Comparison of ENCODE assay signal across 18 mouse cellular contexts in genomic region chr5:24874111-24874510, GRCm38 (mm10). TPM values are rescaled to one million over a fixed set of nuclear protein-coding genes. Genes with fewer than 3 reads are reported as not detected.
DNase-seq lines count a peak whose midpoint lies in the region; ATAC-seq and TF ChIP-seq lines count a peak whose summit lies in the region.
"Had no signal": no experiment of that assay in that cellular context is flagged by ENCODE, and none has a peak within 500 bp of the region (broad histone marks: within the 10 kb centered on the region; RNA-seq: fewer than 3 reads in every experiment).

No protein-coding gene starts in this region.

- no peak for TF ChIP-seq CTCF in gastrocnemius, adult 2 months (IDR thresholded peaks at IDR 0.05)

- H3K36me3 ChIP-seq in liver, embryonic 11.5 days (ENCODE audit: control insufficient read depth, insufficient read depth, low read length) = no peaks in the 10 kb centered on the region
- H3K36me3 ChIP-seq in intestine, embryonic 16.5 days (ENCODE audit: control insufficient read depth, insufficient read depth, low read length) = peaks cover 6% of the 10 kb centered on the region
- H3K36me3 ChIP-seq: G1E had no signal

- peaks cover 31% of the 10 kb centered on the region for H3K4me1 ChIP-seq in liver, embryonic 11.5 days (replicated peaks; ENCODE audit: control insufficient read depth, insufficient read depth, low read length)
- 0 out of 2 replicates have a peak, but pooled peaks cover 5% of the 10 kb centered on the region for H3K4me1 ChIP-seq in intestine, embryonic 16.5 days (ENCODE audit: control insufficient read depth, insufficient read depth, low read length)
- H3K4me1 ChIP-seq: limb, embryonic 15.5 days; neural tube, embryonic 15.5 days had no signal

- WGBS in liver, embryonic 11.5 days = 78% methylated on average over 4 of the region's 4 CpGs
- 79% methylated on average over 4 of the region's 4 CpGs for WGBS in intestine, embryonic 16.5 days

- no peaks in the 10 kb centered on the region for H3K9me3 ChIP-seq in liver, embryonic 11.5 days (ENCODE audit: control insufficient read depth, low read length)
- no peaks in the 10 kb centered on the region for H3K9me3 ChIP-seq in intestine, embryonic 16.5 days (ENCODE audit: control insufficient read depth, low read length)
- H3K9me3 ChIP-seq: G1E; limb, embryonic 15.5 days; neural tube, embryonic 15.5 days had no signal

- ATAC-seq in liver, embryonic 11.5 days (replicated peaks; ENCODE audit: low FRiP score) = no peak
- no peak for ATAC-seq in intestine, embryonic 16.5 days
- ATAC-seq: intestine, postnatal 0 days had no signal

- no peak overlapping the region for H3K27ac ChIP-seq in gastrocnemius, adult 2 months
- H3K27ac ChIP-seq in liver, embryonic 11.5 days (ENCODE audit: low read depth, low read length) = no peak overlapping the region
- no peak overlapping the region for H3K27ac ChIP-seq in intestine, embryonic 16.5 days (ENCODE audit: low read length)
- H3K27ac ChIP-seq: limb, embryonic 15.5 days; neural tube, embryonic 15.5 days had no signal

- no peak overlapping the region for H3K9ac ChIP-seq in liver, embryonic 11.5 days (ENCODE audit: low read depth, low read length)
- no peak overlapping the region for H3K9ac ChIP-seq in intestine, embryonic 16.5 days (ENCODE audit: low read depth, low read length)
- H3K9ac ChIP-seq: limb, embryonic 15.5 days; lung, embryonic 14.5 days; neural tube, embryonic 15.5 days had no signal

- H3K4me3 ChIP-seq in gastrocnemius, adult 2 months = no peak overlapping the region
- H3K4me3 ChIP-seq in liver, embryonic 11.5 days (ENCODE audit: low read depth, low read length) = no peak overlapping the region
- H3K4me3 ChIP-seq in intestine, embryonic 16.5 days (ENCODE audit: low read length) = no peak overlapping the region
- H3K4me3 ChIP-seq: limb, embryonic 15.5 days; neural tube, embryonic 15.5 days had no signal

- no peaks in the 10 kb centered on the region for H3K27me3 ChIP-seq in liver, embryonic 11.5 days (replicated peaks; ENCODE audit: control insufficient read depth, insufficient read depth, low read length)
- no peaks in the 10 kb centered on the region for H3K27me3 ChIP-seq in intestine, embryonic 16.5 days (replicated peaks; ENCODE audit: control insufficient read depth, insufficient read depth, low read length)
- H3K27me3 ChIP-seq: limb, embryonic 15.5 days; neural tube, embryonic 15.5 days had no signal

- intact Hi-C loops in gastrocnemius, adult 2 months (cut with DNase I) = no loop called here

- DNase-seq in gastrocnemius, adult 2 months = peak; percentile 50
- DNase-seq in gastrocnemius, postnatal 4 days (ENCODE audit: low spot score in 2 of 2) = no peak
- peak; percentile 31 for DNase-seq in right cerebral cortex, postnatal 4 days
- DNase-seq in right cerebral cortex, postnatal 36 days (ENCODE audit: low spot score in 2 of 2) = no peak
- DNase-seq in cerebellum, adult 9-11 months = peak; percentile 96
- DNase-seq in liver, embryonic 11.5 days (ENCODE audit: low spot score) = no peak
- DNase-seq in spleen, adult 18-20 months = no peak
- DNase-seq: embryo, embryonic 11 days; heart, postnatal 36 days; kidney, postnatal 14 days; lung, embryonic 14.5 days; retina, postnatal 1 day had no signal

- no peak overlapping the region for H3K4me2 ChIP-seq in liver, embryonic 11.5 days
- no peak overlapping the region for H3K4me2 ChIP-seq in intestine, embryonic 16.5 days (ENCODE audit: low read depth, low read length)
- H3K4me2 ChIP-seq: heart, embryonic 11.5 days; limb, embryonic 15.5 days; lung, embryonic 14.5 days; neural tube, embryonic 15.5 days had no signal

RNA-seq across cellular contexts. Expression of gene Rheb, which starts 31.7 kb away (rescaled TPM):
- total RNA-seq in gastrocnemius, adult 2 months (2021) = 10 to 100 TPM; 64.1 to 71.9 TPM
- 10 to 100 TPM; 66.3 to 70.2 TPM for total RNA-seq in gastrocnemius, postnatal 4 days (2021)
- polyA plus RNA-seq in liver, embryonic 11.5 days (2014; fragmentation: Nextera tagmentation; extraction: Ambion mirVana) = 168 and 169 TPM in 2 replicates
- 188 and 199 TPM in 2 replicates for polyA plus RNA-seq in intestine, embryonic 16.5 days (2015; fragmentation: Nextera tagmentation; extraction: Ambion mirVana)

Comparison
In these comparisons a context has a peak if more than half of its experiments do, and no peak if none do; other contexts are left out.
1. DNase-seq: peak in gastrocnemius, adult 2 months (single experiment), right cerebral cortex, postnatal 4 days (single experiment) and cerebellum, adult 9-11 months (single experiment); none in gastrocnemius, postnatal 4 days (0 of 2), right cerebral cortex, postnatal 36 days (0 of 2), liver, embryonic 11.5 days (single experiment) and spleen, adult 18-20 months (0 of 2).